Mouse (Mus musculus) heart, postnatal 0 days (tissue): Measurements from ENCODE around the gene Snap47.

Experiments used
- CTCF ChIP-seq: IDR thresholded peaks from 2 replicates; pipeline ENCODE4 v1.5.1; 2016; ENCODE audit warnings: antibody characterized with exemption, control low read depth, low read depth
- EP300 ChIP-seq: IDR thresholded peaks from 2 replicates; pipeline ENCODE4 v1.6.1; 2016; ENCODE audit warnings: antibody characterized with exemption, low read depth

DNA sequence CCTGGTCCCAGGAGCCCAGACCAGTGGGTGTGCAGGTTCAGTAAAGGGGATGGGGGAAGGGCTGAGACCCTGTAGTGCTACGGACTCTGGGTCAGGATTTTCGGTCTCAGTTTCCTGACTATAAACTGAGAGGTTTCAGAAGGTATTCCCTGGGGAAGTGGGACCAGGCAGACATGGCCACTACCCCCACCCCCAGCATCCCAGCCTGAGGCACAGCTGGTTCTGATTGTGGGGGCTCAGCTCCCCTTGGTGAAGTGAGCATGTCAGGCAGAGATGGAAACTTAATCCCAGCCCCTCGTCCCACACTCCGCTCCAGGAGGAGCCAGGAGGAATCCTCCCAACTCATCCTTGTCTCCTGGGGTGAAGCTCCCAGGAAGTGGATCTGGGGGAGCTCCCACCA lies 63.5 kb downstream of the Snap47 start:
- TF ChIP-seq CTCF (no peak), EP300 (no peak)
